17 mouse cellular contexts compared by ENCODE assay signal in genomic region chr19:14225787-14226186, GRCm38 (mm10).
A peak's percentile ranks its signal among the peaks of the same experiment; 100 is the strongest.
DNase-seq lines count a peak whose midpoint lies in the region; ATAC-seq lines count a peak whose summit lies in the region.
"Had no signal": no experiment of that assay in that cellular context is flagged by ENCODE, and none has a peak within 500 bp of the region (broad histone marks: within the 10 kb centered on the region; RNA-seq: fewer than 3 reads in every experiment).

No protein-coding gene starts in this region.

- no peak overlapping the region for H3K4me2 ChIP-seq in embryonic facial prominence, embryonic 14.5 days (ENCODE audit: low read depth, low read length)

- no peak overlapping the region for H3K4me3 ChIP-seq in embryonic facial prominence, embryonic 14.5 days (ENCODE audit: low read depth, low read length)
- H3K4me3 ChIP-seq: erythroblast, embryonic 14.5 days; heart, embryonic 13.5 days; midbrain, embryonic 10.5 days had no signal

- DNase-seq in frontal cortex, postnatal 10 days (ENCODE audit: low spot score in 2 of 2): no peak
- DNase-seq in MN1 (ENCODE audit: low spot score): peak; percentile 44
- peak; percentile 47 for DNase-seq in embryonic facial prominence, embryonic 14.5 days (ENCODE audit: low spot score)
- DNase-seq in gastrocnemius, postnatal 25 days: peak; percentile 55
- DNase-seq in adrenal gland, postnatal 25 days: no peak
- no peak for DNase-seq in lung, postnatal 14 days
- DNase-seq: cerebellum, adult 9-11 months; kidney, adult 2 months; kidney, postnatal 25 days; liver; liver, postnatal 0 days; lung, postnatal 36 days; thymus, adult 18-20 months had no signal

- no peak overlapping the region for H3K9ac ChIP-seq in embryonic facial prominence, embryonic 14.5 days (ENCODE audit: low read depth, low read length)
- H3K9ac ChIP-seq: heart, embryonic 13.5 days; liver, postnatal 0 days had no signal

- H3K27me3 ChIP-seq in embryonic facial prominence, embryonic 14.5 days (replicated peaks; ENCODE audit: control insufficient read depth, insufficient read depth, low read length): no peaks in the 10 kb centered on the region
- H3K27me3 ChIP-seq: heart, embryonic 13.5 days had no signal

- H3K27ac ChIP-seq in embryonic facial prominence, embryonic 14.5 days (replicated peaks; ENCODE audit: low read depth, low read length): no peak overlapping the region
- H3K27ac ChIP-seq: heart, embryonic 13.5 days; midbrain, embryonic 10.5 days had no signal

- H3K9me3 ChIP-seq in embryonic facial prominence, embryonic 14.5 days (ENCODE audit: control insufficient read depth, low read length): no peaks in the 10 kb centered on the region
- H3K9me3 ChIP-seq: heart, embryonic 13.5 days; midbrain, embryonic 10.5 days had no signal

- H3K4me1 ChIP-seq in embryonic facial prominence, embryonic 14.5 days (ENCODE audit: control insufficient read depth, insufficient read depth, low read length): 0 out of 2 replicates have a peak, but pooled peaks cover 2% of the 10 kb centered on the region
- H3K4me1 ChIP-seq: midbrain, embryonic 10.5 days had no signal

- WGBS in embryonic facial prominence, embryonic 14.5 days: 27% methylated on average over 4 of the region's 4 CpGs

- no peaks in the 10 kb centered on the region for H3K36me3 ChIP-seq in embryonic facial prominence, embryonic 14.5 days (ENCODE audit: control insufficient read depth, insufficient read depth, low read length)
- H3K36me3 ChIP-seq: heart, embryonic 13.5 days; midbrain, embryonic 10.5 days had no signal

- 0 out of 2 replicates have a peak, but pooled peaks have one; percentile 13 for ATAC-seq in frontal cortex, adult (ENCODE audit: low TSS enrichment)
- 0 out of 2 replicates have a peak, but pooled peaks have one; percentile 22 for ATAC-seq in embryonic facial prominence, embryonic 14.5 days (ENCODE audit: low read depth)
- ATAC-seq: liver, postnatal 0 days had no signal

Comparison
In these comparisons a context has a peak if more than half of its experiments do, and no peak if none do; other contexts are left out.
1. DNase-seq: peak in MN1 (single experiment), embryonic facial prominence, embryonic 14.5 days (single experiment) and gastrocnemius, postnatal 25 days (single experiment); none in frontal cortex, postnatal 10 days (0 of 2), adrenal gland, postnatal 25 days (single experiment) and lung, postnatal 14 days (single experiment).